In genomic region chr6:84002716-84003115, GRCm38 (mm10) we compare ENCODE assay signal across 22 mouse cellular contexts. TPM values are rescaled to one million over a fixed set of nuclear protein-coding genes. Genes with fewer than 3 reads are reported as not detected.
DNase-seq lines count a peak whose midpoint lies in the region; ATAC-seq and TF ChIP-seq lines count a peak whose summit lies in the region.
"Had no signal": no experiment of that assay in that cellular context is flagged by ENCODE, and none has a peak within 500 bp of the region (broad histone marks: within the 10 kb centered on the region; RNA-seq: fewer than 3 reads in every experiment).

No protein-coding gene starts in this region.

- no peak overlapping the region for H3ac ChIP-seq in C2C12 (ENCODE audit: control insufficient read depth, insufficient read length, low read depth)

- WGBS in forebrain, embryonic 16.5 days = 73% methylated on average over 1 of the region's 1 CpGs

- no peaks in the 10 kb centered on the region for H3K4me1 ChIP-seq in forebrain, embryonic 16.5 days (replicated peaks; ENCODE audit: control insufficient read depth, insufficient read depth, low read length)
- H3K4me1 ChIP-seq: embryonic facial prominence, embryonic 15.5 days; forebrain, embryonic 15.5 days; heart, embryonic 12.5 days; hindbrain, embryonic 10.5 days; intestine, embryonic 15.5 days; kidney, embryonic 15.5 days had no signal

- no peak overlapping the region for H3K9ac ChIP-seq in forebrain, embryonic 16.5 days (replicated peaks; ENCODE audit: low read depth, low read length)
- H3K9ac ChIP-seq: embryonic facial prominence, embryonic 15.5 days; forebrain, embryonic 15.5 days; heart, embryonic 12.5 days; hindbrain, embryonic 14.5 days; intestine, embryonic 15.5 days; kidney, embryonic 15.5 days had no signal

- TF ChIP-seq CTCF in C2C12 (IDR thresholded peaks at IDR 0.05; ENCODE audit: control insufficient read depth, insufficient read depth, insufficient read length) = no peak

- 0 out of 2 replicates have a peak, but pooled peaks cover 3% of the 10 kb centered on the region for H3K9me3 ChIP-seq in forebrain, embryonic 16.5 days (ENCODE audit: control insufficient read depth, low read length)
- H3K9me3 ChIP-seq: embryonic facial prominence, embryonic 15.5 days; forebrain, embryonic 15.5 days; G1E; heart, embryonic 12.5 days; hindbrain, embryonic 10.5 days; intestine, embryonic 15.5 days; kidney, embryonic 15.5 days had no signal

- H3K27me3 ChIP-seq in C2C12 (ENCODE audit: control insufficient read depth, insufficient read depth, insufficient read length) = no peaks in the 10 kb centered on the region
- H3K27me3 ChIP-seq in forebrain, embryonic 16.5 days (replicated peaks; ENCODE audit: control insufficient read depth, insufficient read depth, low read length) = no peaks in the 10 kb centered on the region
- H3K27me3 ChIP-seq: embryonic facial prominence, embryonic 15.5 days; forebrain, embryonic 15.5 days; heart, embryonic 12.5 days; intestine, embryonic 15.5 days; kidney, embryonic 15.5 days had no signal

- H3K79me2 ChIP-seq in C2C12 (ENCODE audit: control insufficient read depth, insufficient read depth) = no peaks in the 10 kb centered on the region

- peak; percentile 55 for DNase-seq in heart, adult 11 months
- no peak for DNase-seq in heart, adult 9 months (ENCODE audit: low spot score in 2 of 2)
- peak; percentile 72 for DNase-seq in NIH3T3 (ENCODE audit: low read depth)
- no peak for DNase-seq in left cerebral cortex, postnatal 14 days (ENCODE audit: low spot score in 2 of 2)
- DNase-seq in yolk sac, embryonic 10.5 days (ENCODE audit: low spot score) = no peak
- DNase-seq: cerebellum, adult 18-20 months; cerebellum, postnatal 10 days; embryo, embryonic 11 days; gastrocnemius, postnatal 10 days; heart, adult 2 months; kidney, adult 18-20 months had no signal

- H3K4me2 ChIP-seq in forebrain, embryonic 16.5 days (ENCODE audit: low read length) = no peak overlapping the region
- H3K4me2 ChIP-seq: embryonic facial prominence, embryonic 15.5 days; forebrain, embryonic 15.5 days; heart, embryonic 12.5 days; hindbrain, embryonic 14.5 days; intestine, embryonic 15.5 days; kidney, embryonic 15.5 days had no signal

- H3K27ac ChIP-seq in forebrain, embryonic 16.5 days (ENCODE audit: low read length) = no peak overlapping the region
- H3K27ac ChIP-seq: embryonic facial prominence, embryonic 15.5 days; forebrain, embryonic 15.5 days; heart, adult 2 months; hindbrain, embryonic 10.5 days; hindbrain, embryonic 14.5 days; intestine, embryonic 15.5 days; kidney, embryonic 15.5 days had no signal

- intact Hi-C loops in left cerebral cortex, postnatal 14 days (cut with DNase I) = no loop called here

- no peak overlapping the region for H3K4me3 ChIP-seq in C2C12 (ENCODE audit: insufficient read depth, poor library complexity, severe bottlenecking)
- H3K4me3 ChIP-seq in forebrain, embryonic 16.5 days (replicated peaks; ENCODE audit: low read length) = no peak overlapping the region
- H3K4me3 ChIP-seq: embryonic facial prominence, embryonic 15.5 days; forebrain, embryonic 15.5 days; heart, adult 2 months; heart, embryonic 12.5 days; hindbrain, embryonic 10.5 days; intestine, embryonic 15.5 days; kidney, embryonic 15.5 days had no signal

- no peak for ATAC-seq in forebrain, embryonic 16.5 days
- ATAC-seq: forebrain, embryonic 15.5 days; intestine, embryonic 15.5 days had no signal

- peaks cover 9% of the 10 kb centered on the region for H3K36me3 ChIP-seq in C2C12 (ENCODE audit: control insufficient read depth, insufficient read depth)
- H3K36me3 ChIP-seq in forebrain, embryonic 16.5 days (ENCODE audit: control insufficient read depth, insufficient read depth) = peaks cover 18% of the 10 kb centered on the region

- no peaks in the 10 kb centered on the region for H3K79me3 ChIP-seq in C2C12 (ENCODE audit: low read depth)

TF ChIP-seq in C2C12, 6 proteins besides CTCF, POLR2A, EP300 and RAD21:
- TF ChIP-seq MYOD1 (IDR thresholded peaks at IDR 0.05; ENCODE audit: control insufficient read depth, insufficient read length, low read depth) = peak; percentile 20
- peak; percentile 67 for TF ChIP-seq FOSL1 (IDR thresholded peaks at IDR 0.05; ENCODE audit: insufficient read depth, low read length, poor library complexity, severe bottlenecking)
- TF ChIP-seq USF1 (IDR thresholded peaks at IDR 0.05; ENCODE audit: low read depth) = no peak

RNA-seq across cellular contexts. Expression of gene Dysf, which starts 5.7 kb away (rescaled TPM):
- 1.9 TPM for polyA plus RNA-seq in C2C12 (2012; fragmentation: generic; extraction: Trizol)
- 1 to 10 TPM; 4.6 to 6.4 TPM for total RNA-seq in left cerebral cortex, postnatal 14 days (2021)
- polyA plus RNA-seq in forebrain, embryonic 16.5 days (2015; fragmentation: Nextera tagmentation; extraction: Ambion mirVana) = 1.7 and 1.8 TPM in 2 replicates
- total RNA-seq: common myeloid progenitor, adult 5-6 weeks had no signal
- polyA plus RNA-seq: G1E had no signal

Comparison
In these comparisons a context has a peak if more than half of its experiments do, and no peak if none do; other contexts are left out.
1. DNase-seq: peak in heart, adult 11 months (single experiment) and NIH3T3 (single experiment); none in heart, adult 9 months (0 of 2), left cerebral cortex, postnatal 14 days (0 of 2) and yolk sac, embryonic 10.5 days (single experiment).